Comparison of ENCODE assay signal across 25 mouse cellular contexts in genomic region chr1:67022051-67022450, GRCm38 (mm10).
"Had no signal": no experiment of that assay in that cellular context is flagged by ENCODE, and none has a peak within 500 bp of the region (broad histone marks: within the 10 kb centered on the region; RNA-seq: fewer than 3 reads in every experiment).

No protein-coding gene starts in this region.

- H3K4me3 ChIP-seq: heart, adult 2 months; heart, embryonic 13.5 days; heart, embryonic 15.5 days; hindbrain, embryonic 10.5 days; hindbrain, embryonic 13.5 days; hindbrain, embryonic 15.5 days; kidney, embryonic 15.5 days; limb, embryonic 13.5 days; limb, embryonic 15.5 days; liver, embryonic 12.5 days had no signal

- DNase-seq: gastrocnemius, postnatal 10 days; gastrocnemius, postnatal 25 days; heart, adult 2 months; heart, postnatal 4 days; kidney, adult 11 months; kidney, adult 2 months; kidney, adult 9 months; kidney, postnatal 14 days; kidney, postnatal 36 days; layer of hippocampus, adult 9-11 months; layer of hippocampus, postnatal 36 days; left cerebral cortex, postnatal 4 days had no signal

- H3K9ac ChIP-seq: heart, embryonic 13.5 days; heart, embryonic 15.5 days; hindbrain, embryonic 13.5 days; hindbrain, embryonic 15.5 days; kidney, embryonic 15.5 days; limb, embryonic 13.5 days; limb, embryonic 15.5 days; liver, embryonic 12.5 days had no signal

- H3K9me3 ChIP-seq: heart, embryonic 13.5 days; heart, embryonic 15.5 days; hindbrain, embryonic 10.5 days; hindbrain, embryonic 13.5 days; hindbrain, embryonic 15.5 days; kidney, embryonic 15.5 days; limb, embryonic 13.5 days; limb, embryonic 15.5 days; liver, embryonic 12.5 days had no signal

- H3K27ac ChIP-seq: heart, adult 2 months; heart, embryonic 13.5 days; heart, embryonic 15.5 days; hindbrain, embryonic 10.5 days; hindbrain, embryonic 13.5 days; hindbrain, embryonic 15.5 days; hindbrain, postnatal 0 days; kidney, embryonic 15.5 days; kidney, postnatal 0 days; limb, embryonic 13.5 days; limb, embryonic 15.5 days; liver, embryonic 12.5 days had no signal

- H3K4me2 ChIP-seq: heart, embryonic 11.5 days; heart, embryonic 13.5 days; heart, embryonic 15.5 days; hindbrain, embryonic 13.5 days; hindbrain, embryonic 15.5 days; kidney, embryonic 15.5 days; limb, embryonic 13.5 days; limb, embryonic 15.5 days; liver, embryonic 12.5 days had no signal

- H3K4me1 ChIP-seq: heart, embryonic 13.5 days; heart, embryonic 15.5 days; hindbrain, embryonic 10.5 days; hindbrain, embryonic 13.5 days; hindbrain, embryonic 15.5 days; kidney, embryonic 15.5 days; limb, embryonic 13.5 days; limb, embryonic 15.5 days; liver, embryonic 12.5 days had no signal

- H3K27me3 ChIP-seq: heart, embryonic 13.5 days; heart, embryonic 15.5 days; hindbrain, embryonic 13.5 days; hindbrain, embryonic 15.5 days; kidney, embryonic 15.5 days; limb, embryonic 13.5 days; limb, embryonic 15.5 days; liver, embryonic 12.5 days had no signal

- ATAC-seq: hindbrain, postnatal 0 days; intestine, embryonic 16.5 days; liver, embryonic 12.5 days had no signal
